26 mouse cellular contexts compared by ENCODE assay signal in genomic region chr1:136254503-136255065, GRCm38 (mm10). TPM values are rescaled to one million over a fixed set of nuclear protein-coding genes. Genes with fewer than 3 reads are reported as not detected.
DNase-seq lines count a peak whose midpoint lies in the region; ATAC-seq and TF ChIP-seq lines count a peak whose summit lies in the region.
"Had no signal": no experiment of that assay in that cellular context is flagged by ENCODE, and none has a peak within 500 bp of the region (broad histone marks: within the 10 kb centered on the region; RNA-seq: fewer than 3 reads in every experiment).

No protein-coding gene starts in this region.

- H3K36me3 ChIP-seq in heart, embryonic 16.5 days (ENCODE audit: control insufficient read depth, insufficient read depth): no peaks in the 10 kb centered on the region
- H3K36me3 ChIP-seq in G1E (replicated peaks): no peaks in the 10 kb centered on the region
- H3K36me3 ChIP-seq in forebrain, embryonic 15.5 days: no peaks in the 10 kb centered on the region
- H3K36me3 ChIP-seq: embryonic facial prominence, embryonic 10.5 days; heart, embryonic 10.5 days; hindbrain, embryonic 13.5 days had no signal

- peak overlapping the region; percentile 15; the same call in 1 of the 2 replicates for H3K4me3 ChIP-seq in heart, embryonic 16.5 days (ENCODE audit: low read length)
- H3K4me3 ChIP-seq in G1E (ENCODE audit: low read depth, low read length): peak overlapping the region; percentile 34; the same call in 1 of the 2 replicates
- no peak overlapping the region for H3K4me3 ChIP-seq in forebrain, embryonic 15.5 days
- H3K4me3 ChIP-seq: embryonic facial prominence, embryonic 10.5 days; forebrain, embryonic 13.5 days; heart, embryonic 10.5 days; hindbrain, embryonic 13.5 days had no signal

- WGBS in heart, embryonic 16.5 days: 77% methylated on average over 10 of the region's 10 CpGs
- 85% methylated on average over 10 of the region's 10 CpGs for WGBS in forebrain, embryonic 15.5 days

- ATAC-seq in heart, embryonic 16.5 days (replicated peaks; ENCODE audit: extremely low read depth, insufficient read depth, low FRiP score): no peak
- no peak for ATAC-seq in G1E (ENCODE audit: extremely low read depth, insufficient number of reproducible peaks, low FRiP score, poor library complexity, severe bottlenecking)
- peak; percentile 52 for ATAC-seq in inflammation-experienced regulatory T-cells, adult 6 months
- ATAC-seq in megakaryocyte progenitor cell, adult 5-6 weeks (replicated peaks; ENCODE audit: poor library complexity): no peak
- ATAC-seq in forebrain, embryonic 15.5 days (replicated peaks): no peak
- ATAC-seq: forebrain, embryonic 13.5 days; hindbrain, postnatal 0 days; intestine, embryonic 16.5 days had no signal

- H3K4me2 ChIP-seq in heart, embryonic 16.5 days (ENCODE audit: low read depth, low read length): peak overlapping the region; percentile 25
- no peak overlapping the region for H3K4me2 ChIP-seq in forebrain, embryonic 15.5 days (replicated peaks)
- H3K4me2 ChIP-seq: forebrain, embryonic 13.5 days; hindbrain, embryonic 13.5 days had no signal

- no peak overlapping the region for H3K27ac ChIP-seq in heart, embryonic 16.5 days (ENCODE audit: low read length)
- H3K27ac ChIP-seq in forebrain, embryonic 15.5 days (replicated peaks): no peak overlapping the region
- H3K27ac ChIP-seq: embryonic facial prominence, embryonic 10.5 days; forebrain, embryonic 13.5 days; hindbrain, embryonic 13.5 days; hindbrain, postnatal 0 days had no signal

- peaks cover 26% of the 10 kb centered on the region for H3K27me3 ChIP-seq in heart, embryonic 16.5 days (ENCODE audit: control insufficient read depth, insufficient read depth, low read length)
- peaks cover 21% of the 10 kb centered on the region for H3K27me3 ChIP-seq in G1E (ENCODE audit: insufficient read depth, low read length)
- peaks cover 10% of the 10 kb centered on the region; the same call in 1 of the 2 replicates for H3K27me3 ChIP-seq in forebrain, embryonic 15.5 days

- H3K9ac ChIP-seq in heart, embryonic 16.5 days (ENCODE audit: low read length): no peak overlapping the region
- no peak overlapping the region for H3K9ac ChIP-seq in forebrain, embryonic 15.5 days (replicated peaks)
- H3K9ac ChIP-seq: forebrain, embryonic 13.5 days; hindbrain, embryonic 13.5 days had no signal

- intact Hi-C loops in heart, postnatal 10 days (cut with DNase I): no loop called here

- peaks cover 6% of the 10 kb centered on the region for H3K4me1 ChIP-seq in heart, embryonic 16.5 days (ENCODE audit: control insufficient read depth, insufficient read depth, low read length)
- H3K4me1 ChIP-seq in G1E (ENCODE audit: insufficient read depth, low read depth, low read length): peaks cover 54% of the 10 kb centered on the region
- peaks cover 3% of the 10 kb centered on the region for H3K4me1 ChIP-seq in forebrain, embryonic 15.5 days

- DNase-seq in heart, postnatal 10 days: no peak
- DNase-seq in CD4-positive, CD25-positive, alpha-beta regulatory T cell, adult 2 months (ENCODE audit: low read depth, low spot score): peak; percentile 56
- DNase-seq in G1E (ENCODE audit: low spot score): no peak
- no peak for DNase-seq in adrenal gland, adult 18-20 months (ENCODE audit: low spot score in 2 of 2)
- DNase-seq: adrenal gland, adult 2 months; adrenal gland, postnatal 25 days; cerebellum, adult 2 months; cerebellum, postnatal 10 days; gastrocnemius, postnatal 10 days; heart, adult 18-20 months; heart, postnatal 36 days; kidney, adult 2 months had no signal

- no peak for TF ChIP-seq CTCF in G1E (IDR thresholded peaks at IDR 0.05; ENCODE audit: low read depth, low read length)

- H3K9me3 ChIP-seq in heart, embryonic 16.5 days (replicated peaks; ENCODE audit: control insufficient read depth, low read length): no peaks in the 10 kb centered on the region
- peaks cover 2% of the 10 kb centered on the region for H3K9me3 ChIP-seq in G1E (replicated peaks)
- no peaks in the 10 kb centered on the region for H3K9me3 ChIP-seq in forebrain, embryonic 15.5 days
- H3K9me3 ChIP-seq: embryonic facial prominence, embryonic 10.5 days; forebrain, embryonic 13.5 days; heart, embryonic 10.5 days; hindbrain, embryonic 13.5 days had no signal

RNA-seq across cellular contexts. Expression of gene Gpr25, which starts 6.1 kb away (rescaled TPM):
- 0.34 TPM in 1 of 2 replicates, not detected in the other for polyA plus RNA-seq in heart, embryonic 16.5 days (2015; fragmentation: Nextera tagmentation; extraction: Ambion mirVana)
- total RNA-seq in heart, postnatal 10 days (2021): not detected
- not detected in 2 replicates for total RNA-seq in G1E (2014; fragmentation: Nextera tagmentation)
- total RNA-seq in G1E (2017): not detected in 2 replicates
- polyA plus RNA-seq in G1E (2012): not detected in 2 replicates
- polyA plus RNA-seq in inflammation-experienced regulatory T-cells, adult 6 months (2017; shearing (Covaris generic)): not detected
- not detected in 2 replicates for total RNA-seq in megakaryocyte progenitor cell, adult 5-6 weeks (2015)
- not detected in 2 replicates for total RNA-seq in megakaryocyte progenitor cell, adult 5-6 weeks (2017)
- total RNA-seq in adrenal gland, adult 18-20 months (2021): not detected
- 0.34 and 0.41 TPM in 2 replicates for polyA plus RNA-seq in forebrain, embryonic 15.5 days (2015; fragmentation: Nextera tagmentation; extraction: Ambion mirVana)
- total RNA-seq: adrenal gland, adult 2 months; adrenal gland, postnatal 25 days; gastrocnemius, postnatal 10 days; gastrocnemius, postnatal 4 days; heart, adult 18-20 months; heart, postnatal 36 days had no signal
- polyA plus RNA-seq: adrenal gland, adult 2 months; C2C12; embryonic facial prominence, embryonic 10.5 days; embryonic facial prominence, embryonic 14.5 days; forebrain, embryonic 13.5 days; heart, embryonic 10.5 days; heart, embryonic 14.5 days; intestine, embryonic 16.5 days had no signal

RNA-seq across cellular contexts. Expression of gene Inava, which starts 20.5 kb away (rescaled TPM):
- 2.6 TPM in 2 replicates for polyA plus RNA-seq in heart, embryonic 16.5 days (2015; fragmentation: Nextera tagmentation; extraction: Ambion mirVana)
- total RNA-seq in heart, postnatal 10 days (2021): under 1 TPM in 1 of 2 experiments, not detected in 1; 0.14 TPM
- total RNA-seq in G1E (2014; fragmentation: Nextera tagmentation): not detected in 2 replicates
- total RNA-seq in G1E (2017): 0.11 and 0.17 TPM in 2 replicates
- polyA plus RNA-seq in G1E (2012): 0.13 and 0.21 TPM in 2 replicates
- under 1 TPM in 1 of 3 experiments, not detected in 2; 0.11 TPM for polyA plus RNA-seq in inflammation-experienced regulatory T-cells, adult 6 months (2017; shearing (Covaris generic))
- total RNA-seq in megakaryocyte progenitor cell, adult 5-6 weeks (2015): not detected in 2 replicates
- total RNA-seq in megakaryocyte progenitor cell, adult 5-6 weeks (2017): not detected in 2 replicates
- under 1 TPM in 1 of 2 experiments, not detected in 1; 0.29 TPM for total RNA-seq in adrenal gland, adult 18-20 months (2021)
- polyA plus RNA-seq in forebrain, embryonic 15.5 days (2015; fragmentation: Nextera tagmentation; extraction: Ambion mirVana): 4.4 and 6.6 TPM in 2 replicates
- total RNA-seq: adrenal gland, postnatal 25 days; heart, adult 18-20 months; heart, postnatal 36 days had no signal

RNA-seq across cellular contexts. Expression of gene Mroh3, which starts 42.0 kb away (rescaled TPM):
- polyA plus RNA-seq in heart, embryonic 16.5 days (2015; fragmentation: Nextera tagmentation; extraction: Ambion mirVana): not detected in 2 replicates
- not detected for total RNA-seq in heart, postnatal 10 days (2021)
- total RNA-seq in G1E (2014; fragmentation: Nextera tagmentation) (not detected in 2 replicates), G1E (2017) (0.27 TPM in 1 of 2 replicates, not detected in the other)
- not detected in 2 replicates for polyA plus RNA-seq in G1E (2012)
- polyA plus RNA-seq in inflammation-experienced regulatory T-cells, adult 6 months (2017; shearing (Covaris generic)): not detected
- total RNA-seq in megakaryocyte progenitor cell, adult 5-6 weeks (2015): not detected in 2 replicates
- total RNA-seq in megakaryocyte progenitor cell, adult 5-6 weeks (2017): not detected in 2 replicates
- total RNA-seq in adrenal gland, adult 18-20 months (2021): not detected
- polyA plus RNA-seq in forebrain, embryonic 15.5 days (2015; fragmentation: Nextera tagmentation; extraction: Ambion mirVana): not detected in 2 replicates
- total RNA-seq: adrenal gland, adult 2 months; adrenal gland, postnatal 25 days; gastrocnemius, postnatal 10 days; gastrocnemius, postnatal 4 days; heart, adult 18-20 months; heart, postnatal 36 days had no signal
- polyA plus RNA-seq: adrenal gland, adult 2 months; C2C12; embryonic facial prominence, embryonic 14.5 days; forebrain, embryonic 13.5 days; heart, embryonic 14.5 days; hindbrain, embryonic 13.5 days had no signal
